Mouse (Mus musculus) kidney, embryonic 16.5 days (tissue): ENCODE results near the gene Agmo. TPM values are rescaled to one million over a fixed set of nuclear protein-coding genes. Genes with fewer than 3 reads are reported as not detected.

Source experiments
- ATAC-seq: fragments of 200-750 bp; cut with Nextera tagmentation; 2 replicates; pipeline ENCODE4 v1.8.0; 2017; ENCODE audit warnings: moderate TSS enrichment; ENCODE audit not compliant: low FRiP score, low TSS enrichment
- H3K27ac ChIP-seq: fragments of 300-500 bp; sonication (generic); 2 replicates; pipeline ENCODE4 v1.5.1; 2014; ENCODE audit warnings: low read length
- H3K27me3 ChIP-seq: fragments of 300-500 bp; sonication (generic); 2 replicates; pipeline ENCODE4 v1.6.1; 2014; ENCODE audit warnings: low read length, control low read depth, mixed read lengths; ENCODE audit not compliant: insufficient read depth
- H3K36me3 ChIP-seq: fragments of 300-500 bp; sonication (generic); 2 replicates; pipeline ENCODE4 v1.6.1; 2014; ENCODE audit warnings: low read length, control low read depth, mixed read lengths; ENCODE audit not compliant: insufficient read depth
- H3K4me1 ChIP-seq: fragments of 300-500 bp; sonication (generic); 2 replicates; pipeline ENCODE4 v1.6.1; 2014; ENCODE audit warnings: low read length, control low read depth, mixed read lengths; ENCODE audit not compliant: insufficient read depth
- H3K4me2 ChIP-seq: fragments of 300-500 bp; sonication (generic); replicated peaks from 2 replicates; pipeline ENCODE4 v1.6.1; 2014; ENCODE audit warnings: low read depth, low read length
- H3K4me3 ChIP-seq: fragments of 300-500 bp; sonication (generic); 2 replicates; pipeline ENCODE4 v1.5.1; 2014; ENCODE audit warnings: mild to moderate bottlenecking, low read length
- H3K9ac ChIP-seq: fragments of 300-500 bp; sonication (generic); replicated peaks from 2 replicates; pipeline ENCODE4 v1.6.1; 2014; ENCODE audit warnings: low read length
- H3K9me3 ChIP-seq: fragments of 300-500 bp; sonication (generic); 2 replicates; pipeline ENCODE4 v1.6.1; 2016; ENCODE audit warnings: low read length, control low read depth
- WGBS: fragments of 180-500 bp; shearing (Covaris S2); extraction: QIAGEN DNeasy Blood & Tissue Kit; methylation state at CpG from one replicate; pipeline ENCODE4 v1.1.7; 2014; 5-methylcytosine and 5-hydroxymethylcytosine counted together
- polyA plus RNA-seq: library from polyadenylated mRNA; unstranded; fragments of >200 nt; fragmentation: Nextera tagmentation; extraction: Ambion mirVana; gene quantifications from 2 replicates; pipeline ENCODE4 v1.2.1, GENCODE M21; 2015

Gene Agmo
- polyA plus RNA-seq, 1 experiment from 2014 or later = 0.57 TPM

DNA sequence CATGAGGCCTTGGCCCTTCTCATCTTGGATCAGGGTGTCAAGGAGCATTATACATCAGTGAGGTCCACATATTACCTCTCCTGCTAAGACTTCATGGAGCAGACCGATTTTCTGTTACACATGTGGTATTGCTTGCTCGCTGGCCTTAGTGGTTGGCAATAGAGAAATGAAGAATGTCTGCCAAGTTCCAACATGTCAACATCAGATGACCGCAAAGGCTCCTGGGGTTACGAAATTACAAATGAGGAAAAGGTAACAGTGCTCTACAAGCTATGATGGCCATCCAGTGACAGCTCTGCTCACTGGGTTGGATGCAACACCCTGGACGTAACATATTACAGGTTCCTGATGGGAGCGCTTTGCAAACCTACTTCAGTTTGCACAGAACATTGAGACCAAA, 161.1 kb downstream of the Agmo start:
- Histone ChIP-seq H3K27me3 (no peaks in the 10 kb centered on the region), H3K9me3 (no peaks in the 10 kb centered on the region), H3K4me1 (no peaks in the 10 kb centered on the region), H3K4me2 (no peak overlapping the region), H3K36me3 (no peaks in the 10 kb centered on the region), H3K4me3 (no peak overlapping the region), H3K9ac (no peak overlapping the region), H3K27ac (no peak overlapping the region)
- no peak for ATAC-seq
- 93% methylated on average over 6 of the region's 6 CpGs for WGBS

DNA sequence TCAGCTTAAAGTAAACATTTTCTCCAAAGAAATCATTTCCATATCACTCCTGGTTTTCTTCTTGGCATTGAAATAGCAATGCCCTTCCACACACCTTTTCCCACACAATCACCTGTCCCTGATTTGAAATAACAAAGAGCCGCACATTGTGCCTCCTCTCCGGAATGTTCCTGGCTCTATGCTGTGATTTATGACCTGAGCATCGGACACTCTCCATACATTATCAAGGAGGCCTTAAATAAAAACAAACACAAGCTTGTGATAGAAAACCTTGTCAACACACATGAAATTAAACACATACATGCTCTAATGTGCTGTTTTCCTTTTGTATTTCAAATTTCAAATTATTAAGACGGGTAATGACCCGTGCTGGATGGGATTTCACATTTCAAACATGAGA, 184.9 kb downstream of the Agmo start:
- peak; percentile 75; the same call in 1 of the 2 replicates for ATAC-seq

DNA sequence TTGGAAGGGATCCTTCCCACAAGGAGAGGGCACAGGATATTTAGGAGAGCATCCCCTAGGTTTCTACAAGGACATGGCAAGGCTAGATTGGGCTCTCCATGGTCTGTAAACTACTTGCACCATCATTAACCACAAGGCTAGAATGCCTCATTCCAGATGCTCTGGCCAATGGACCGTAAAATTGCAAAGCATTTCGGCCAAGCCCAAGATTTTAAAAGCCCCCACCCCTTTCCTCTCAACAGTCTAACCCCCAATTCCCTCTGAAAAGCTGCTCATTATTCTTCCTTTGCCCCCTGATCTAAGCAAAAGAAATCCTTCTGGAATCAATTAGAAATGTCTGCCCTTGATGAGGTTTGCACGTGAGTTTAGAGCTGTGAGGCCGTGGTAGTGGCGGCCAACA, 185.3 kb downstream of the Agmo start:
- 47% methylated on average over 5 of the region's 5 CpGs for WGBS

More for the DNA sequence above, 184.9 kb downstream of the Agmo start:
- no peak overlapping the region for H3K9ac ChIP-seq
- no peak overlapping the region for H3K4me2 ChIP-seq
- no peak overlapping the region for H3K27ac ChIP-seq
- H3K4me3 ChIP-seq = no peak overlapping the region
- no peaks in the 10 kb centered on the region for H3K4me1 ChIP-seq
- H3K36me3 ChIP-seq = no peaks in the 10 kb centered on the region
- WGBS = 32% methylated on average over 5 of the region's 5 CpGs
- no peaks in the 10 kb centered on the region for H3K9me3 ChIP-seq
- no peaks in the 10 kb centered on the region for H3K27me3 ChIP-seq

DNA sequence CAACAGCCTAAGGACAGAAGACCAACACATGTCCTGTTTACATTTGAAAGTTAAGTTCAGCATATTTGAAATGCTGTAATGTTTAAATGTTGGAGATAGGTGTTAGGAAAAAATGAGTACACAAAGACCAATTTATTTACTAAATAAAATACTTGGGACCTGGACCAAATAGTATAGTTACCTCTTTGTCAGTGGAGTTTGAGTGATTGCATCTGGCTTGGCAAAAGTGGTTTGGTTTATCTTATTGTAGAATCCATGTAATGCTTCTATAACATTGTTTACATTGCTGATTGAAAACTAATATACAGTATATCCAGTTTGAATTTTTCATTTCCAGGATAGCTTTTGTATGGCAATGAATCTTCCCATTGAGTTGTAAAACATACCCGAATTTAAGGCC, 193.0 kb downstream of the Agmo start:
- Histone ChIP-seq H3K9me3 (no peaks in the 10 kb centered on the region), H3K4me2 (no peak overlapping the region), H3K4me1 (no peaks in the 10 kb centered on the region), H3K4me3 (no peak overlapping the region), H3K36me3 (no peaks in the 10 kb centered on the region), H3K27ac (no peak overlapping the region), H3K27me3 (no peaks in the 10 kb centered on the region), H3K9ac (no peak overlapping the region)
- 76% methylated on average over 1 of the region's 1 CpGs for WGBS
- no peak for ATAC-seq

More for the DNA sequence above, 185.3 kb downstream of the Agmo start:
- no peak overlapping the region for H3K27ac ChIP-seq
- peak; percentile 96 for ATAC-seq
- H3K4me2 ChIP-seq = no peak overlapping the region
- H3K27me3 ChIP-seq = no peaks in the 10 kb centered on the region
- H3K9ac ChIP-seq = no peak overlapping the region
- H3K9me3 ChIP-seq = no peaks in the 10 kb centered on the region
- no peak overlapping the region for H3K4me3 ChIP-seq
- H3K4me1 ChIP-seq = no peaks in the 10 kb centered on the region
- H3K36me3 ChIP-seq = no peaks in the 10 kb centered on the region

DNA sequence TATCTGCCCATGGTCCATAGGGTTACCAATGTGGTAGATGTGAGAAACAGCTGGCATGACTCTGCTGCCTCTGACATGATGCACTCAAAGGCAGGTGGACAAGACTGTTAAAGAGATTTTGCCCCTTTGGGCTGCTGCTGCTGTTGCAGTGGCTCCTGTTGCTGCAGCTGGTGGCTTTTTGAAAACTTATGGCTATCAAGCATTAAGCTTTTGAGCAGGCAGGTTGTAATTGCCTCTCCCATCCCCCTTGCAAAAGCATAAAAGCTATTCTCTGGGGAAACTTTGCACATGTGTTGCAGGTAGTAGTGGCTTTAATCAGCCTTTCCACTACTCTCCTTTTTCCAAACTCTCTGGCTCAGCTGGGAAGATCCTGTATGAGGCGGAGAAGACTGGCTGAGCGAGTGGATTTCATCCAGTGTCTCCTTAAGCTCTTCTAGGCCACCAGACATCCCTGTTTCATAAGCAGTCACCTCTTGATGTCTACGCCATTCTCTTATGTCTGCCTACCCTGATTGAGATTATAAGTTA, 201.1 kb downstream of the Agmo start:
- Histone ChIP-seq H3K9me3 (no peaks in the 10 kb centered on the region), H3K27me3 (no peaks in the 10 kb centered on the region), H3K4me1 (no peaks in the 10 kb centered on the region), H3K4me3 (no peak overlapping the region), H3K27ac (no peak overlapping the region), H3K36me3 (no peaks in the 10 kb centered on the region), H3K4me2 (no peak overlapping the region), H3K9ac (no peak overlapping the region)
- WGBS = 84% methylated on average over 3 of the region's 3 CpGs
- no peak for ATAC-seq

DNA sequence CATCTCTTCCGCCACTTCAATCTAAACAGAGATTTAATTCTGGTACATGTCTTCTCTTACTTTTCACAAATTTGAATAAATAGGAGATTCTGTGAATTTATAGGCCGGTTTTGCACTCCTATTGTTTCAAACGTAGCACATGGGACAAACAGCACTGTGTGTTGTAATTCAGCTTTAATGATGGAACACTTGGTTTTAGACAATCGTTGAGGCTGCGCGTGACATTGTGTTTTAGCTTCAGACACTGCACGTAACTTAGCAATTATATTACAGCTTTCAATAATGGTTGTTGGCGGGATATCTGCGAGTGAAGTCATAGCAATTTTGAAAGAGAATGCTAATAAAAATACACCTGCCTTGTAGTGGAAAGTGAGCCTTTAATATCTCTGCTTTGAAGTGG, 203.8 kb downstream of the Agmo start:
- Histone ChIP-seq H3K4me3 (no peak overlapping the region), H3K9ac (no peak overlapping the region), H3K27ac (no peak overlapping the region), H3K4me2 (no peak overlapping the region), H3K4me1 (no peaks in the 10 kb centered on the region), H3K27me3 (no peaks in the 10 kb centered on the region), H3K9me3 (no peaks in the 10 kb centered on the region), H3K36me3 (no peaks in the 10 kb centered on the region)
- WGBS = 73% methylated on average over 9 of the region's 9 CpGs
- no peak for ATAC-seq

DNA sequence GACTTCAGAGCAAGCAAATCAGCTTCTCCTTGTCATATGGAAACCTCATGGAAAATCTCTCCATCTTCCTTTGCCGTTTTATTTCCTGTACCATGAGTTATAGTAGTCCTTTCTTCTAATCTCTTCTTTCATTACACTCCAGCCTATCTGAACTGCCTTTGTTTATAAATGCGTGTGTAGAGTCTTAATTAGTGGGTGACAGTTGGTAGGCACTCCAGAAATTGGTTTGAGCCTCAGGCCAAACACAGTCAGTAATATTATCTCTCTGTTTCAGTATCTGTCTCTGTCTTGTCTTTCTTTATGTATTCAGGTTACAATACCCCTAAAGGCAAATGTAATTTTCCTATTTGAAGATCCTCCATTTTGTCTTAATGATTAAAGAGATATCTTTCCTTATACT, 208.2 kb downstream of the Agmo start:
- H3K4me3 ChIP-seq = no peak overlapping the region
- H3K9ac ChIP-seq = no peak overlapping the region
- no peak overlapping the region for H3K27ac ChIP-seq
- ATAC-seq = no peak
- H3K4me1 ChIP-seq = no peaks in the 10 kb centered on the region
- WGBS = 33% methylated on average over 2 of the region's 2 CpGs
- H3K27me3 ChIP-seq = no peaks in the 10 kb centered on the region
- H3K4me2 ChIP-seq = no peak overlapping the region
- no peaks in the 10 kb centered on the region for H3K36me3 ChIP-seq
- no peaks in the 10 kb centered on the region for H3K9me3 ChIP-seq

DNA sequence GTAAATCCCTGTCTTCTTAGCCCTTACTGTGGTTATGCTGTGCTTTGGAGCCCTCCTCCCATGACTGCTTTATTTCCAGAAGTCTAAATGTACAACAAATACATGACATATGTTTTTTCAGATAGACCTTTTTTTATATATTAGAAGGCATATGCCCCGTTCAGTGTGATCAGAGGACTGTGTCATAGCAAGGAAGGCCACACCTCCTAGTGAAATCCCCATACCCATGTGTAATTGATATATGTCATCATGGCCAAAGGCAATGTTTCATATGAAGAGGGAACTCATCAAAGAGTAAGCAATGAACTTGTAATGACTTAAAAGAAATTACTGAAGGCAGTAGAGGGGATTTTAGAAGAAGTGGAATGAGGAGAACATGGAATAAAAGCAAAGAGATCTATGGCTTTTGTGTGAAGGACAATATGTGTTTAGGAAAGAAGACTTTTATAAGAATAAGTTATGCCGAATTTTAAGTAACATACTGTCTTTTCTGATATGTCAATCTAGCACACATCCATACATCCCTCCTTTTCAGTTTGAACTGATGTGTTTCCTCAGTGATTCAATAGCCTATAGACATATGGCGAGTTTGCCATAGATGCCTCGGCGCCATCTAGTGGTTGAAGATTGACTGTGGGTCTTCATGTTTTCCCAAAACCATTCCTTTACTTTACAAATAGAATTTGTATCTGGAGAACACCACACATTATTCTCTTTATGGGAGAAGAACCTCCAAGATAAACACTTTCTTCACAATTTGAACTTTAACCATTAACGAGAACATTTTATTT, 209.1 kb downstream of the Agmo start:
- no peak overlapping the region for H3K27ac ChIP-seq
- no peak overlapping the region for H3K4me3 ChIP-seq
- H3K9ac ChIP-seq = no peak overlapping the region
- H3K4me1 ChIP-seq = no peaks in the 10 kb centered on the region
- H3K9me3 ChIP-seq = no peaks in the 10 kb centered on the region
- no peaks in the 10 kb centered on the region for H3K27me3 ChIP-seq
- 0 out of 2 replicates have a peak, but pooled peaks have one; percentile 19 for ATAC-seq
- 9% methylated on average over 6 of the region's 6 CpGs for WGBS
- H3K4me2 ChIP-seq = no peak overlapping the region
- no peaks in the 10 kb centered on the region for H3K36me3 ChIP-seq

DNA sequence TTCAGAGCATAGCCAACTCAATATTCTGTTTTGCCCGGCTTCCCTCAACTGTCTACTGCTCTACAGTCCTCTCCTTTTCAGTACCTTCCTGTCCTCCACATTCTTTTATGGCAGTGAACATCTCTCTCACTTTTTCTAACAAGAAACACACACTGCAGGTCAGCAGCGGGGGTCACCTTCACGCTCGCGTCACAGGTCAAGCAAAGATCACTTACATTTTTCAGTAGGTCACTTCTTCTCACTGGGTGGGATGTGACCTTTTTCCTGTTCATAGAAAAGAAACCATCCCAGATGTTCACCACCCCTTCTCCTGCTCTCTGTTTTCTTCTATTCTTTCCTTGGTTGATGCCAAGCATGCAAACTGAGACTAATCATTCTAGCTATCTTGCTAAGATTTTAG, 230.2 kb downstream of the Agmo start:
- H3K4me2 ChIP-seq = no peak overlapping the region
- no peak overlapping the region for H3K27ac ChIP-seq
- no peaks in the 10 kb centered on the region for H3K27me3 ChIP-seq
- no peak overlapping the region for H3K9ac ChIP-seq
- H3K4me1 ChIP-seq = no peaks in the 10 kb centered on the region
- no peaks in the 10 kb centered on the region for H3K36me3 ChIP-seq
- no peak for ATAC-seq
- no peak overlapping the region for H3K4me3 ChIP-seq
- H3K9me3 ChIP-seq = no peaks in the 10 kb centered on the region
- 64% methylated on average over 5 of the region's 5 CpGs for WGBS

DNA sequence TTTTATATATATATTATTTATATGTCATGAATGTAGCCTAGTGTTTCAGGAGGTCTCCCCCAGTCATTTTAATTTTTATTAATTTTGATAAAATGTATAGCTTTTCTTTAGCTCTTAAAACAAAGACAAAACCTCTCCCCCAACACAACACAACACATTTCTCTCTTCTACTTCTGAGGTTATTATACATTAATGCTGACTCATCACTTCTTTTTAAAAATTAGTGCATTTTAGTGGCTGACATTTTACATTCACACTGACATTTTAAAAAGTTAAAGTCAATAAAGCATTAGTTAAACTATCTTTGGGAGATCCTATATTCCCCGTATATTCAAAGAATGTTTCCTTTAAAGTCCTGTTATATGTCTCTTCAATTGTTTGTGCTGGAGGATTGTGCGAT, 235.4 kb downstream of the Agmo start:
- H3K27ac ChIP-seq = no peak overlapping the region
- WGBS = 94% methylated on average over 2 of the region's 2 CpGs
- no peak for ATAC-seq
- H3K4me2 ChIP-seq = no peak overlapping the region
- no peaks in the 10 kb centered on the region for H3K27me3 ChIP-seq
- H3K36me3 ChIP-seq = no peaks in the 10 kb centered on the region
- no peak overlapping the region for H3K9ac ChIP-seq
- no peaks in the 10 kb centered on the region for H3K4me1 ChIP-seq
- H3K4me3 ChIP-seq = no peak overlapping the region
- H3K9me3 ChIP-seq = no peaks in the 10 kb centered on the region
